Mouse (Mus musculus) intestine, postnatal 0 days (tissue): ENCODE data around the gene Ankrd13d. TPM values are rescaled to one million over a fixed set of nuclear protein-coding genes. Genes with fewer than 3 reads are reported as not detected.

Experiments
- ATAC-seq: fragments of 200-750 bp; cut with Nextera tagmentation; 2 replicates; pipeline ENCODE4 v1.8.0; 2017; ENCODE audit warnings: mild to moderate bottlenecking, moderate TSS enrichment, moderate library complexity
- H3K27ac ChIP-seq: fragments of 300-500 bp; sonication (generic); 2 replicates; pipeline ENCODE4 v1.5.1; 2014; ENCODE audit warnings: mild to moderate bottlenecking, low read depth, low read length, moderate library complexity
- H3K27me3 ChIP-seq: fragments of 300-500 bp; sonication (generic); replicated peaks from 2 replicates; pipeline ENCODE4 v1.6.1; 2014; ENCODE audit warnings: low read length, mixed read lengths; ENCODE audit not compliant: control insufficient read depth, insufficient read depth
- H3K36me3 ChIP-seq: fragments of 300-500 bp; sonication (generic); 2 replicates; pipeline ENCODE4 v1.6.1; 2014; ENCODE audit warnings: mild to moderate bottlenecking, moderate library complexity; ENCODE audit not compliant: control insufficient read depth, insufficient read depth
- H3K4me1 ChIP-seq: fragments of 300-500 bp; sonication (generic); replicated peaks from 2 replicates; pipeline ENCODE4 v1.6.1; 2014; ENCODE audit warnings: antibody characterized with exemption, low read length, mixed read lengths; ENCODE audit not compliant: control insufficient read depth, insufficient read depth
- H3K4me2 ChIP-seq: fragments of 300-500 bp; sonication (generic); replicated peaks from 2 replicates; pipeline ENCODE4 v1.6.1; 2014; ENCODE audit warnings: low read depth, mild to moderate bottlenecking, moderate library complexity
- H3K4me3 ChIP-seq: fragments of 300-500 bp; sonication (generic); 2 replicates; pipeline ENCODE4 v1.5.1; 2014; ENCODE audit warnings: low read depth, low read length
- H3K9ac ChIP-seq: fragments of 300-500 bp; sonication (generic); 2 replicates; pipeline ENCODE4 v1.6.1; 2014; ENCODE audit warnings: mild to moderate bottlenecking, low read depth, low read length
- H3K9me3 ChIP-seq: fragments of 300-500 bp; sonication (generic); 2 replicates; pipeline ENCODE4 v1.6.1; 2016; ENCODE audit warnings: mixed run types; ENCODE audit not compliant: control insufficient read depth
- CTCF ChIP-seq: sonication (generic); IDR thresholded peaks from 2 replicates; pipeline ENCODE4 v1.5.1; 2016; ENCODE audit warnings: low read depth, mild to moderate bottlenecking, control low read depth, antibody characterized with exemption, moderate library complexity
- WGBS: fragments of 180-500 bp; shearing (Covaris S2); extraction: QIAGEN DNeasy Blood & Tissue Kit; methylation state at CpG from one replicate; pipeline ENCODE4 v1.1.7; 2014; 5-methylcytosine and 5-hydroxymethylcytosine counted together
- polyA plus RNA-seq: library from polyadenylated mRNA; unstranded; fragments of >200 nt; fragmentation: Nextera tagmentation; extraction: Ambion mirVana; gene quantifications from 2 replicates; pipeline ENCODE4 v1.2.1, GENCODE M21; 2015

Gene Ankrd13d
- polyA plus RNA-seq, 1 experiment from 2014 or later: 2.0 TPM

- no peak for ATAC-seq
- Histone ChIP-seq H3K9me3 (no peaks in the 10 kb centered on the region), H3K9ac (no peak overlapping the region), H3K36me3 (peaks cover 5% of the 10 kb centered on the region; the same call in 1 of the 2 replicates), H3K4me1 (peaks cover 21% of the 10 kb centered on the region), H3K27ac (no peak overlapping the region), H3K4me3 (no peak overlapping the region), H3K4me2 (no peak overlapping the region; the same call in 1 of the 2 replicates), H3K27me3 (no peaks in the 10 kb centered on the region)
- no peak for TF ChIP-seq CTCF
- 79% methylated on average over 5 of the region's 5 CpGs for WGBS
These were observed 20.7 kb upstream of the Ankrd13d start for GRCm38 (mm10) chr19:4303640-4303995.

GRCm38 (mm10) chr19:4302936-4303639, 20.2 kb upstream of the Ankrd13d start:
- Histone ChIP-seq H3K36me3 (peaks cover 5% of the 10 kb centered on the region; the same call in 1 of the 2 replicates), H3K27me3 (no peaks in the 10 kb centered on the region), H3K27ac (peak overlapping the region; percentile 57; the same call in 1 of the 2 replicates), H3K9me3 (no peaks in the 10 kb centered on the region), H3K9ac (no peak overlapping the region), H3K4me1 (peaks cover 21% of the 10 kb centered on the region), H3K4me3 (no peak overlapping the region), H3K4me2 (peak overlapping the region; percentile 46)
- ATAC-seq: no peak
- no peak for TF ChIP-seq CTCF
- WGBS: 60% methylated on average over 7 of the region's 7 CpGs

- Histone ChIP-seq H3K36me3 (peaks cover 5% of the 10 kb centered on the region; the same call in 1 of the 2 replicates), H3K27ac (peak overlapping the region; percentile 57), H3K4me2 (peak overlapping the region; percentile 46), H3K27me3 (no peaks in the 10 kb centered on the region), H3K9ac (no peak overlapping the region), H3K9me3 (no peaks in the 10 kb centered on the region), H3K4me1 (peaks cover 21% of the 10 kb centered on the region), H3K4me3 (peak overlapping the region; percentile 5; the same call in 1 of the 2 replicates)
- ATAC-seq: no peak
- TF ChIP-seq CTCF: no peak
- WGBS: 30% methylated on average over 21 of the region's 21 CpGs
These were observed 19.1 kb upstream of the Ankrd13d start for GRCm38 (mm10) chr19:4301735-4302651.

- peaks cover 21% of the 10 kb centered on the region for H3K4me1 ChIP-seq
- no peak for TF ChIP-seq CTCF
- H3K9ac ChIP-seq: no peak overlapping the region
- H3K4me2 ChIP-seq: peak overlapping the region; percentile 46
- 62% methylated on average over 11 of the region's 11 CpGs for WGBS
- H3K27me3 ChIP-seq: no peaks in the 10 kb centered on the region
- no peaks in the 10 kb centered on the region for H3K9me3 ChIP-seq
- peaks cover 5% of the 10 kb centered on the region; the same call in 1 of the 2 replicates for H3K36me3 ChIP-seq
- H3K4me3 ChIP-seq: no peak overlapping the region
- ATAC-seq: no peak
- peak overlapping the region; percentile 57 for H3K27ac ChIP-seq
These were observed 18.2 kb upstream of the Ankrd13d start for GRCm38 (mm10) chr19:4300852-4301734.

GRCm38 (mm10) chr19:4300271-4300704, 17.4 kb upstream of the Ankrd13d start:
- 26% methylated on average over 7 of the region's 7 CpGs for WGBS
- no peak for TF ChIP-seq CTCF
- ATAC-seq: peak; percentile 25
- Histone ChIP-seq H3K27me3 (no peaks in the 10 kb centered on the region), H3K9ac (no peak overlapping the region), H3K4me2 (no peak overlapping the region), H3K4me3 (no peak overlapping the region), H3K27ac (peak overlapping the region; percentile 28; the same call in 1 of the 2 replicates), H3K4me1 (peaks cover 21% of the 10 kb centered on the region), H3K36me3 (peaks cover 5% of the 10 kb centered on the region; the same call in 1 of the 2 replicates), H3K9me3 (no peaks in the 10 kb centered on the region)
